Mouse (Mus musculus) midbrain, embryonic 13.5 days (tissue): ENCODE data around the gene Adgb. TPM values are rescaled to one million over a fixed set of nuclear protein-coding genes. Genes with fewer than 3 reads are reported as not detected.

Experiments used
- ATAC-seq: fragments of 200-750 bp; cut with Nextera tagmentation; 2 replicates; pipeline ENCODE4 v1.8.0; 2017; ENCODE audit warnings: mild to moderate bottlenecking, moderate TSS enrichment, moderate library complexity
- H3K27ac ChIP-seq: fragments of 300-500 bp; sonication (generic); 2 replicates; pipeline ENCODE4 v1.5.1; 2015; ENCODE audit warnings: inconsistent platforms, mild to moderate bottlenecking, moderate library complexity
- H3K27me3 ChIP-seq: fragments of 300-500 bp; sonication (generic); 2 replicates; pipeline ENCODE4 v1.6.1; 2015; ENCODE audit warnings: mild to moderate bottlenecking, inconsistent platforms
- H3K36me3 ChIP-seq: fragments of 300-500 bp; sonication (generic); 2 replicates; pipeline ENCODE4 v1.6.1; 2015; ENCODE audit warnings: mild to moderate bottlenecking, inconsistent platforms
- H3K4me1 ChIP-seq: fragments of 300-500 bp; sonication (generic); replicated peaks from 2 replicates; pipeline ENCODE4 v1.6.1; 2015; ENCODE audit warnings: inconsistent platforms
- H3K4me2 ChIP-seq: fragments of 300-500 bp; sonication (generic); replicated peaks from 2 replicates; pipeline ENCODE4 v1.6.1; 2015; ENCODE audit warnings: moderate library complexity, mild to moderate bottlenecking, inconsistent platforms
- H3K4me3 ChIP-seq: fragments of 300-500 bp; sonication (generic); replicated peaks from 2 replicates; pipeline ENCODE4 v1.5.1; 2015; ENCODE audit warnings: mild to moderate bottlenecking, inconsistent platforms
- H3K9ac ChIP-seq: fragments of 300-500 bp; sonication (generic); replicated peaks from 2 replicates; pipeline ENCODE4 v1.6.1; 2015; ENCODE audit warnings: mild to moderate bottlenecking, inconsistent platforms
- H3K9me3 ChIP-seq: fragments of 300-500 bp; sonication (generic); 2 replicates; pipeline ENCODE4 v1.6.1; 2016; ENCODE audit warnings: mild to moderate bottlenecking, inconsistent platforms
- WGBS: fragments of 180-500 bp; shearing (Covaris S2); methylation state at CpG from one replicate; pipeline ENCODE4 v1.1.7; 2015; 5-methylcytosine and 5-hydroxymethylcytosine counted together
- polyA plus RNA-seq: library from polyadenylated mRNA; unstranded; fragments of >200 nt; fragmentation: Nextera tagmentation; extraction: Ambion mirVana; gene quantifications from 2 replicates; pipeline ENCODE4 v1.2.1, GENCODE M21; 2015

The Adgb gene
- polyA plus RNA-seq, 1 experiment from 2014 or later = 0.17 TPM

DNA sequence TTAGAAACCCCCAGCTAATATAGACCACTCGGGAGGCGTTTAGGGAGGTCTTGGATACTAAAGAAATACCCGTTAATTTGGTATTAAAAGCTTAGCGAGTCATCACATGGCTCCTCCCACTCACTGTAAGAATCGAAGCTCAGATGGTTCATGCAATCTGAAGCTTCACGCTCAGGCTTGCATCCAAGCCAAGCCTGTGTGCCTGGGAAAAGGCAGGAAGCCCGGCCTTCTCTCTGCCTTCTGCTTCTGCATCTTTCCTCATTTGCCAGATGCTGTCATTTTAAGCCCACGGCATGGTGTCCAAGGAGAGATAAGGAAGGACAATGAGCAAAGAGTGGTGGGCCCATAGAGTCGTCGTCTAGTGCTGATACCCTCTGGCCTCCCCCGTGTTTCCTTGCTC lies 149.2 kb downstream of the Adgb start:
- Histone ChIP-seq H3K36me3 (no peaks in the 10 kb centered on the region), H3K4me1 (peaks cover 13% of the 10 kb centered on the region), H3K9me3 (no peaks in the 10 kb centered on the region), H3K4me3 (no peak overlapping the region), H3K4me2 (no peak overlapping the region), H3K27me3 (no peaks in the 10 kb centered on the region), H3K27ac (no peak overlapping the region), H3K9ac (no peak overlapping the region)
- WGBS = 85% methylated on average over 11 of the region's 11 CpGs
- ATAC-seq = no peak

DNA sequence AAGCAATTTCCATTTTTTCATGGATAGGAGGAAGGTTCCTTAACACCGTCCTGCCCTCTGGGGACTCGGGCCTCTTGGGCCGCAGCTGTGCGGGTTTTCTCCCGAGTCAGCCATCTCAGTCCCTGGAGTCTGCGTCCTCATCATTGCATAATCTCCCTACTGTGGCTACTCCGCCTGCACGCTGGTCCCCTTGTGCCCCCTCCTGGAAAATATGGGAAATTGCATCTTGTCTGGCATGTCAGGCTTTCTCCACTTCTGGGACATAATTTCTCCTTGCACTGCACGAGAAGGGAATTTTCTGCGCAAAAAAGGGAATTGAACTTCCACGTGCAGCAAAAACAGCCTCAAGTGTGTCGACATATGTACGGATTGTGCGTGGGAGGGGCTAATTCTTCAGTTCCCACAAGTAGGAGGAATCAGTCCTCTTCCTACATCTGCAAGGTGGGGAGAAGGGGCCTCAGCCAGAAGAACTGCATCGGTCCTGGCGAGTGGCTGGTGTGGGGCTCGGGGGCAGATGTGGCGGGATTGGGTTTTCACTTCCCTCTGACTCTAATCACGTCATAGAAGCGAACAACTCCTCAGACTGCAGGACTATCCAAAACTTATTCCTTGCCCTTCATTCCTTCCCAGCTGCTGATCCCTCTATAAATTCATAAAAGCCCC lies 150.9 kb downstream of the Adgb start:
- 10% methylated on average over 20 of the region's 20 CpGs for whole genome bisulfite sequencing

GRCm38 (mm10) chr10:10320364-10321083 lies 151.6 kb downstream of the Adgb start:
- no peaks in the 10 kb centered on the region for H3K27me3 ChIP-seq
- no peak overlapping the region for H3K27ac ChIP-seq
- peaks cover 13% of the 10 kb centered on the region for H3K4me1 ChIP-seq
- WGBS = 34% methylated on average over 10 of the region's 10 CpGs
- 0 out of 2 replicates have a peak overlapping the region, but pooled peaks have one; percentile 28 for H3K9ac ChIP-seq
- no peaks in the 10 kb centered on the region for H3K36me3 ChIP-seq
- H3K4me2 ChIP-seq = peak overlapping the region; percentile 51
- H3K9me3 ChIP-seq = no peaks in the 10 kb centered on the region
- peak overlapping the region; percentile 28 for H3K4me3 ChIP-seq
- ATAC-seq = peak; percentile 62

More for the DNA sequence above, 150.9 kb downstream of the Adgb start:
- H3K9ac ChIP-seq = 0 out of 2 replicates have a peak overlapping the region, but pooled peaks have one; percentile 28
- peak; percentile 98 for ATAC-seq
- no peaks in the 10 kb centered on the region for H3K27me3 ChIP-seq
- peak overlapping the region; percentile 51 for H3K4me2 ChIP-seq
- H3K9me3 ChIP-seq = no peaks in the 10 kb centered on the region
- H3K4me1 ChIP-seq = peaks cover 13% of the 10 kb centered on the region
- peak overlapping the region; percentile 28 for H3K4me3 ChIP-seq
- no peak overlapping the region for H3K27ac ChIP-seq
- no peaks in the 10 kb centered on the region for H3K36me3 ChIP-seq

- Histone ChIP-seq H3K27me3 (no peaks in the 10 kb centered on the region), H3K4me2 (no peak overlapping the region), H3K36me3 (no peaks in the 10 kb centered on the region), H3K9me3 (no peaks in the 10 kb centered on the region), H3K4me1 (peaks cover 13% of the 10 kb centered on the region), H3K4me3 (no peak overlapping the region), H3K27ac (no peak overlapping the region), H3K9ac (no peak overlapping the region)
- ATAC-seq = no peak
- WGBS = 75% methylated on average over 3 of the region's 3 CpGs
Observed at GRCm38 (mm10) chr10:10318086-10318485, 154.0 kb downstream of the Adgb start.

DNA sequence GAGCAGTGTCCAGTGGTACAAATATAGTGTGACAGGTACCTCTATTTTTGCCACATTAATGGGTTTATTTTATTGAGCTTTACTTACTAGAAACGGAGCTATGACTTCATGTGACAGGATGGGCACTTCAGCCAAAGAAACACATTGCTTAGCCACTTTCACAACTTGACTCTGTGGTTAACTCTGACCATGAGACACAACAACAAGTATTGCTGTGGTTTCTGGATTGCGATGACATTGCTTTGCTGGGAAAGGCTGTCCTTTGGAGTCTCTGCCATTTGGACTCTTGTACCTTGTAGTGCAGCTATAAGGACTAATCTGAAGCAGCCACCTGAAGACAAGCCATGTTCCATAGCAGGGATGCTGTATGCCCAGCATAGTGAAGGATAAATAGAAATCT lies 156.5 kb downstream of the Adgb start:
- ATAC-seq = no peak
- no peak overlapping the region for H3K9ac ChIP-seq
- 93% methylated on average over 2 of the region's 2 CpGs for WGBS

GRCm38 (mm10) chr10:10314521-10314920 lies 157.6 kb downstream of the Adgb start:
- Histone ChIP-seq H3K4me1 (no peaks in the 10 kb centered on the region), H3K27ac (no peak overlapping the region), H3K4me3 (no peak overlapping the region), H3K36me3 (no peaks in the 10 kb centered on the region), H3K4me2 (no peak overlapping the region), H3K27me3 (no peaks in the 10 kb centered on the region), H3K9ac (no peak overlapping the region), H3K9me3 (no peaks in the 10 kb centered on the region)
- ATAC-seq = no peak
- WGBS = 91% methylated on average over 5 of the region's 5 CpGs

More for the DNA sequence above, 156.5 kb downstream of the Adgb start:
- no peaks in the 10 kb centered on the region for H3K9me3 ChIP-seq
- H3K27ac ChIP-seq = no peak overlapping the region
- H3K36me3 ChIP-seq = no peaks in the 10 kb centered on the region
- H3K4me1 ChIP-seq = peaks cover 8% of the 10 kb centered on the region
- H3K4me3 ChIP-seq = no peak overlapping the region
- no peak overlapping the region for H3K4me2 ChIP-seq
- no peaks in the 10 kb centered on the region for H3K27me3 ChIP-seq

GRCm38 (mm10) chr10:10309877-10310426 lies 162.2 kb downstream of the Adgb start:
- H3K36me3 ChIP-seq = no peaks in the 10 kb centered on the region
- H3K9me3 ChIP-seq = no peaks in the 10 kb centered on the region
- H3K9ac ChIP-seq = no peak overlapping the region
- H3K4me3 ChIP-seq = no peak overlapping the region
- no peak for ATAC-seq
- H3K27ac ChIP-seq = no peak overlapping the region
- 83% methylated on average over 8 of the region's 8 CpGs for WGBS
- H3K4me1 ChIP-seq = no peaks in the 10 kb centered on the region
- no peak overlapping the region for H3K4me2 ChIP-seq
- H3K27me3 ChIP-seq = no peaks in the 10 kb centered on the region

- H3K4me2 ChIP-seq = no peak overlapping the region
- WGBS = 69% methylated on average over 4 of the region's 4 CpGs
- ATAC-seq = no peak
- H3K36me3 ChIP-seq = no peaks in the 10 kb centered on the region
- no peak overlapping the region for H3K4me3 ChIP-seq
- H3K9ac ChIP-seq = no peak overlapping the region
- H3K27ac ChIP-seq = no peak overlapping the region
- H3K4me1 ChIP-seq = no peaks in the 10 kb centered on the region
- no peaks in the 10 kb centered on the region for H3K27me3 ChIP-seq
- no peaks in the 10 kb centered on the region for H3K9me3 ChIP-seq
Observed at GRCm38 (mm10) chr10:10309056-10309455, 163.1 kb downstream of the Adgb start.

DNA sequence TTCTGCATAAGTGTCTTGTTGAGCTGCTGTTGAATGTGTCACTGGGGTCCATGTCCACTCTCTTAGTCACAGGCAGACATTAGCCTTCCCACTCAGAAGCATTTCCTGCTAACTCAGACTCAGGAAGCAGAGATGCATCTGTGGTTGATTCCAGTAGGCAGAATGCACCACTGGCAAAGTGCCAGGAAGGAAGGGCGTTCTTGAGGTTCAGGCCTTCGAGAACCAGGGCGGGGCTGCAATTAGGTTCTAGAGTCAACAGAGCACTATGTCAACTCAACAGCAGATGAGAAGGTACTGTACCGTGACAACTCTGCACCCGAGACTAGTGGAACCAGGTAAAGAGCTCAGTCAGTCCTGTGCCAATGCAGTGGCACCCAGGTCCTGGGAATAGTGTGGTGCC lies 164.7 kb downstream of the Adgb start:
- Histone ChIP-seq H3K4me1 (no peaks in the 10 kb centered on the region), H3K27me3 (no peaks in the 10 kb centered on the region), H3K4me2 (no peak overlapping the region), H3K9me3 (no peaks in the 10 kb centered on the region), H3K9ac (no peak overlapping the region), H3K27ac (no peak overlapping the region), H3K36me3 (no peaks in the 10 kb centered on the region), H3K4me3 (no peak overlapping the region)
- ATAC-seq = no peak
- WGBS = 91% methylated on average over 5 of the region's 5 CpGs

DNA sequence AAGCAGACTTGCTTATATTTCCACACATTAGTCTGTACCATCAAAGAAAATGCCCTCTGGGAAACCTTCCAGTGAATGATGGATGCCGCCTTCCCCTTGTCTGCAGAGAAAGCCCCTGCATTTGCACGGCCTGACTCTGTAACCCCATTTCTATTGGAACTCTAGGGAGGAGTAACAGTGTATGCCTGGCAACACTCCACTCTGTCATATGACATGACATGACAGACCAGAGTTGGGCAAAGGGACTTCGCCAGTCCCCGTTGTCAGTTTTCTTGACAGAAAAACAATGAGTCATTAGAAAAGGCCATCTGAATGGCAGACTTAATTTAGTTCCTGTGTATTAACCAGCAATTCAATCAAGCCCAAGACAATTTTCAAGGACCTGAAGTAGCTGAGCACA lies 167.8 kb downstream of the Adgb start:
- no peak overlapping the region for H3K4me2 ChIP-seq
- no peaks in the 10 kb centered on the region for H3K9me3 ChIP-seq
- no peak overlapping the region for H3K4me3 ChIP-seq
- WGBS = 80% methylated on average over 4 of the region's 4 CpGs
- H3K27me3 ChIP-seq = no peaks in the 10 kb centered on the region
- no peak for ATAC-seq
- no peak overlapping the region for H3K9ac ChIP-seq
- H3K36me3 ChIP-seq = no peaks in the 10 kb centered on the region
- 0 out of 2 replicates have a peak, but pooled peaks cover 11% of the 10 kb centered on the region for H3K4me1 ChIP-seq
- H3K27ac ChIP-seq = no peak overlapping the region

- Histone ChIP-seq H3K4me3 (no peak overlapping the region), H3K27ac (no peak overlapping the region), H3K4me1 (0 out of 2 replicates have a peak, but pooled peaks cover 11% of the 10 kb centered on the region), H3K27me3 (no peaks in the 10 kb centered on the region), H3K9ac (no peak overlapping the region), H3K9me3 (no peaks in the 10 kb centered on the region), H3K4me2 (no peak overlapping the region), H3K36me3 (no peaks in the 10 kb centered on the region)
- 2% methylated on average over 4 of the region's 4 CpGs for WGBS
- no peak for ATAC-seq
Observed at GRCm38 (mm10) chr10:10301692-10302091, 170.4 kb downstream of the Adgb start.

GRCm38 (mm10) chr10:10300915-10301439 lies 171.1 kb downstream of the Adgb start:
- Histone ChIP-seq H3K9ac (no peak overlapping the region), H3K9me3 (no peaks in the 10 kb centered on the region), H3K36me3 (no peaks in the 10 kb centered on the region), H3K27ac (no peak overlapping the region), H3K27me3 (no peaks in the 10 kb centered on the region), H3K4me1 (0 out of 2 replicates have a peak, but pooled peaks cover 11% of the 10 kb centered on the region), H3K4me3 (no peak overlapping the region), H3K4me2 (no peak overlapping the region)
- no peak for ATAC-seq
- 14% methylated on average over 8 of the region's 8 CpGs for WGBS
